Mouse (Mus musculus): ENCODE data around the gene Mrps24. TPM values are rescaled to one million over a fixed set of nuclear protein-coding genes. Genes with fewer than 3 reads are reported as not detected.

Mrps24 gene
- polyA plus RNA-seq, 1 experiment: 272 TPM

- H3K36me3 ChIP-seq (ENCODE audit: control insufficient read depth, insufficient read depth, low read length): no peaks in the 10 kb centered on the region
- TF ChIP-seq POLR2A (IDR thresholded peaks at IDR 0.05; ENCODE audit: low read depth, low read length) (no peak), CTCF (conservative IDR thresholded peaks at IDR 0.05; ENCODE audit: insufficient read depth, insufficient read length, low read depth, low read length) (no peak)
- no peak for DNase-seq
- H3K27ac ChIP-seq (ENCODE audit: insufficient read depth, low read depth, low read length): no peak overlapping the region
- H3K4me3 ChIP-seq (ENCODE audit: insufficient read depth, low read depth, low read length): no peak overlapping the region
- WGBS: 88% methylated on average over 9 of the region's 9 CpGs
- H3K27me3 ChIP-seq (replicated peaks; ENCODE audit: control insufficient read depth, insufficient read depth, low read length): no peaks in the 10 kb centered on the region
- H3K4me1 ChIP-seq (ENCODE audit: control insufficient read depth, insufficient read depth, low read length): no peaks in the 10 kb centered on the region; the same call in 1 of the 2 replicates
Observed at GRCm38 (mm10) chr11:5705972-5706371, 9.5 kb downstream of the Mrps24 start.

- Histone ChIP-seq H3K36me3 (ENCODE audit: control insufficient read depth, insufficient read depth, low read length) (no peaks in the 10 kb centered on the region), H3K27me3 (replicated peaks; ENCODE audit: control insufficient read depth, insufficient read depth, low read length) (no peaks in the 10 kb centered on the region), H3K4me1 (ENCODE audit: control insufficient read depth, insufficient read depth, low read length) (no peaks in the 10 kb centered on the region; the same call in 1 of the 2 replicates), H3K27ac (ENCODE audit: insufficient read depth, low read depth, low read length) (no peak overlapping the region), H3K4me3 (ENCODE audit: insufficient read depth, low read depth, low read length) (no peak overlapping the region)
- no peak for DNase-seq
- 95% methylated on average over 1 of the region's 1 CpGs for WGBS
- 0 out of 2 replicates have a peak, but pooled peaks have one; percentile 5 for TF ChIP-seq CTCF (conservative IDR thresholded peaks at IDR 0.05; ENCODE audit: insufficient read depth, insufficient read length, low read depth, low read length)
- TF ChIP-seq POLR2A (IDR thresholded peaks at IDR 0.05; ENCODE audit: low read depth, low read length): no peak
Observed at GRCm38 (mm10) chr11:5703341-5703740, 12.1 kb downstream of the Mrps24 start.

DNA sequence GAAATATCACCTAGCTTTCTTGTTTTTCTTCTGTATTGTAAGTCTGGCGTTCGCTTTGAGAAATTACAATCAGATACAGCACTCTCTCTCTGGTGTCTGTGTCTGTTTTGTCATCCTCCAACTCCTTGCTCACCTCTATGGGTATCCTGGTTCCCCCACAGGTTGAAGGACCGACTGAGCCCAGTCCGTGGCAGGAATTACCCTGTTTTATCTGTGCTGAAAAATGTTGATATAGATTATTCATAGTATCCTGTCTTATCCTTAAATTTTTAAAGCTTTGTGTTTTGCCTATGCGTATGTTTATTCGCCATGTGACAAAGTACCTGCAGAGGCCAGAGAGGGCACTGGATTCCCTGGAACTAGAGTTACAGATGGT lies 12.5 kb downstream of the Mrps24 start:
- Histone ChIP-seq H3K27me3 (replicated peaks; ENCODE audit: control insufficient read depth, insufficient read depth, low read length) (no peaks in the 10 kb centered on the region), H3K27ac (ENCODE audit: insufficient read depth, low read depth, low read length) (no peak overlapping the region), H3K36me3 (ENCODE audit: control insufficient read depth, insufficient read depth, low read length) (no peaks in the 10 kb centered on the region), H3K4me3 (ENCODE audit: insufficient read depth, low read depth, low read length) (no peak overlapping the region), H3K4me1 (ENCODE audit: control insufficient read depth, insufficient read depth, low read length) (no peaks in the 10 kb centered on the region; the same call in 1 of the 2 replicates)
- no peak for DNase-seq
- TF ChIP-seq CTCF (conservative IDR thresholded peaks at IDR 0.05; ENCODE audit: insufficient read depth, insufficient read length, low read depth, low read length) (no peak), POLR2A (IDR thresholded peaks at IDR 0.05; ENCODE audit: low read depth, low read length) (no peak)
- 95% methylated on average over 6 of the region's 6 CpGs for WGBS

GRCm38 (mm10) chr11:5702271-5702956 lies 13.1 kb downstream of the Mrps24 start:
- H3K36me3 ChIP-seq (ENCODE audit: control insufficient read depth, insufficient read depth, low read length): no peaks in the 10 kb centered on the region
- no peak for DNase-seq
- no peak overlapping the region for H3K27ac ChIP-seq (ENCODE audit: insufficient read depth, low read depth, low read length)
- H3K4me3 ChIP-seq (ENCODE audit: insufficient read depth, low read depth, low read length): no peak overlapping the region
- H3K4me1 ChIP-seq (ENCODE audit: control insufficient read depth, insufficient read depth, low read length): no peaks in the 10 kb centered on the region; the same call in 1 of the 2 replicates
- H3K27me3 ChIP-seq (replicated peaks; ENCODE audit: control insufficient read depth, insufficient read depth, low read length): no peaks in the 10 kb centered on the region
- WGBS: 57% methylated on average over 5 of the region's 5 CpGs
- TF ChIP-seq POLR2A (IDR thresholded peaks at IDR 0.05; ENCODE audit: low read depth, low read length): no peak
- TF ChIP-seq CTCF (conservative IDR thresholded peaks at IDR 0.05; ENCODE audit: insufficient read depth, insufficient read length, low read depth, low read length): no peak

GRCm38 (mm10) chr11:5701821-5702220 lies 13.7 kb downstream of the Mrps24 start:
- no peak overlapping the region for H3K27ac ChIP-seq (ENCODE audit: insufficient read depth, low read depth, low read length)
- no peaks in the 10 kb centered on the region; the same call in 1 of the 2 replicates for H3K4me1 ChIP-seq (ENCODE audit: control insufficient read depth, insufficient read depth, low read length)
- H3K36me3 ChIP-seq (ENCODE audit: control insufficient read depth, insufficient read depth, low read length): no peaks in the 10 kb centered on the region
- H3K4me3 ChIP-seq (ENCODE audit: insufficient read depth, low read depth, low read length): no peak overlapping the region
- no peak for DNase-seq
- no peak for TF ChIP-seq CTCF (conservative IDR thresholded peaks at IDR 0.05; ENCODE audit: insufficient read depth, insufficient read length, low read depth, low read length)
- TF ChIP-seq POLR2A (IDR thresholded peaks at IDR 0.05; ENCODE audit: low read depth, low read length): no peak
- no peaks in the 10 kb centered on the region for H3K27me3 ChIP-seq (replicated peaks; ENCODE audit: control insufficient read depth, insufficient read depth, low read length)
- 100% methylated on average over 1 of the region's 1 CpGs for WGBS

DNA sequence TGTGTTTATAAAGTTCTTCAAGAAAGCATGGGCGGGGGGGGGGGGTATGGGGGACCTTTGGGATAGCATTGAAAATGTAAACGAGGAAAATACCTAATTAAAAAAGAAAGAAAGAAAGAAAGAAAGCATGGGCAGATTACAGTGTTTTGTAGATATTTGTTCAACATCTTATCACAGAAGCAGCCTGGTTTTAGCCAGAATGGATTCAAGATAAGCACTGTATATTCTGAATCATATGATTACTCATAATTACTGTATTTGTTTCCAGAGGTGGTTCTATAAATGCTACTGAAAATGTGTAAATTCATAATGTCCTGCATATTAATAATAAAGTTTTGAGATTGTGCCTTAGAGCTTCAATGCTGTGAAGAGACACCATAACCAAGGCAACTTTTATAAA lies 14.2 kb downstream of the Mrps24 start:
- Histone ChIP-seq H3K27ac (ENCODE audit: insufficient read depth, low read depth, low read length) (no peak overlapping the region), H3K27me3 (replicated peaks; ENCODE audit: control insufficient read depth, insufficient read depth, low read length) (no peaks in the 10 kb centered on the region), H3K4me3 (ENCODE audit: insufficient read depth, low read depth, low read length) (no peak overlapping the region), H3K4me1 (ENCODE audit: control insufficient read depth, insufficient read depth, low read length) (no peaks in the 10 kb centered on the region; the same call in 1 of the 2 replicates), H3K36me3 (ENCODE audit: control insufficient read depth, insufficient read depth, low read length) (no peaks in the 10 kb centered on the region)
- no peak for TF ChIP-seq CTCF (conservative IDR thresholded peaks at IDR 0.05; ENCODE audit: insufficient read depth, insufficient read length, low read depth, low read length)
- TF ChIP-seq POLR2A (IDR thresholded peaks at IDR 0.05; ENCODE audit: low read depth, low read length): no peak
- WGBS: 88% methylated on average over 2 of the region's 2 CpGs
- DNase-seq: no peak

DNA sequence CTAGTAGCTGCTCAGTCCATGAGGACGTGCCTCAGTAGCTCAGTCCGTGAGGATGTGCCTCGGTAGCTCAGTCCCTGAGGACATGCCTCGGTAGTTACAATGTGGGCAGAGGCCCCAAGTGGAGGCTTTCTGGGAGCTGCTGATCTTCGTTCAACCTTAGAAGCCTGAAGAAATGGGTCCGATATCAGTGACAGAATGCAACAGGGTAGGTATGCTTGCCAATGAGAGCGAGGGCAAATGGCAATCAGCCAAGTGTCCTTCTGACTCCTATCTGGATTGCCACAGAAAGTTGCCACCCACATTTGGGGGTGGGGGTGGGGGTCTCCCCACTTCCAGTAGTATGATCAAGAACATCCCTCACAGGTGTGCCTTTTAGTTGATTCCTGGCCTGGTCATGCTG lies 14.7 kb downstream of the Mrps24 start:
- TF ChIP-seq CTCF (conservative IDR thresholded peaks at IDR 0.05; ENCODE audit: insufficient read depth, insufficient read length, low read depth, low read length): no peak
- TF ChIP-seq POLR2A (IDR thresholded peaks at IDR 0.05; ENCODE audit: low read depth, low read length): no peak
- DNase-seq: no peak
- 74% methylated on average over 7 of the region's 7 CpGs for WGBS

More for the DNA sequence above, 14.7 kb downstream of the Mrps24 start:
- Histone ChIP-seq H3K36me3 (ENCODE audit: control insufficient read depth, insufficient read depth, low read length) (no peaks in the 10 kb centered on the region), H3K4me1 (ENCODE audit: control insufficient read depth, insufficient read depth, low read length) (no peaks in the 10 kb centered on the region; the same call in 1 of the 2 replicates), H3K27me3 (replicated peaks; ENCODE audit: control insufficient read depth, insufficient read depth, low read length) (no peaks in the 10 kb centered on the region), H3K27ac (ENCODE audit: insufficient read depth, low read depth, low read length) (no peak overlapping the region), H3K4me3 (ENCODE audit: insufficient read depth, low read depth, low read length) (no peak overlapping the region)

All from kidney, adult 2 months (tissue).